Mouse (Mus musculus) brain, embryonic 14.5 days (tissue): Measurements from ENCODE around the gene Slc7a7. TPM values are rescaled to one million over a fixed set of nuclear protein-coding genes. Genes with fewer than 3 reads are reported as not detected.

Source experiments
- DNase-seq: peaks from one replicate; pipeline ENCODE4 v3.0.0-alpha.2; 2011; ENCODE audit warnings: low read depth
- CTCF ChIP-seq: fragments of 200-500 bp; IDR thresholded peaks from 2 replicates; pipeline ENCODE4 v1.5.1; 2012; ENCODE audit warnings: inconsistent platforms, mild to moderate bottlenecking, moderate library complexity, borderline replicate concordance; ENCODE audit not compliant: insufficient read depth, insufficient read length; ENCODE audit errors: extremely low read depth
- POLR2A ChIP-seq: fragments of 200-500 bp; IDR thresholded peaks from 2 replicates; pipeline ENCODE4 v1.6.1; 2012; ENCODE audit warnings: mild to moderate bottlenecking, inconsistent platforms, borderline replicate concordance; ENCODE audit not compliant: poor library complexity, insufficient read depth, insufficient read length, severe bottlenecking; ENCODE audit errors: extremely low read depth
- polyA plus RNA-seq: library from polyadenylated mRNA; depleted of rRNA; stranded (reverse); fragments of >200 nt; gene quantifications from 2 replicates; pipeline ENCODE4 v1.2.3, GENCODE M21; 2012; rRNA removed

The Slc7a7 gene
- polyA plus RNA-seq, 1 experiment: 7.2 TPM

DNA sequence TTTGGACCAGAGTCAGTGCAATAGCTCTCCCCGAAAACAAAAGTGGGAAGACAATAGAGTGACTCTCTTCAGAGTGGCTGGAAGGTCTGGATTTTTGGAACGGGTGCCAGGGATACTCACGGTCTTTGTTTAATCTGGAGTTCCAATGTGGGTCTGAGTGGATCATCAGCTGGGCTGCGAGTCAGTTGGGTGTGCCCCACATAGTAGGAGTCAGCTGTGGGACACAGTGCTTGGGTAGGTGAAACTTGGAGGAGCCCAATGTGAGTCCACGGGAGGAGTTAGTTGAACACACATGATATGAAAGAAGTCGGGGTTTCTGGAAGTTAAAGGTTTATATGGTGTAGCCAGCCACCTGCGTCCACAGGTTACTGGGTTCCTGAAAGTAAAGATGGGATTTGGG, 76.7 kb downstream of the Slc7a7 start:
- TF ChIP-seq CTCF (no peak), POLR2A (no peak)
- DNase-seq: no peak

GRCm38 (mm10) chr14:54333452-54334189, 84.0 kb downstream of the Slc7a7 start:
- DNase-seq: peak; percentile 46
- TF ChIP-seq CTCF (no peak), POLR2A (no peak)

GRCm38 (mm10) chr14:54332176-54333074, 85.2 kb downstream of the Slc7a7 start:
- TF ChIP-seq POLR2A (no peak), CTCF (no peak)
- peak; percentile 91 for DNase-seq

DNA sequence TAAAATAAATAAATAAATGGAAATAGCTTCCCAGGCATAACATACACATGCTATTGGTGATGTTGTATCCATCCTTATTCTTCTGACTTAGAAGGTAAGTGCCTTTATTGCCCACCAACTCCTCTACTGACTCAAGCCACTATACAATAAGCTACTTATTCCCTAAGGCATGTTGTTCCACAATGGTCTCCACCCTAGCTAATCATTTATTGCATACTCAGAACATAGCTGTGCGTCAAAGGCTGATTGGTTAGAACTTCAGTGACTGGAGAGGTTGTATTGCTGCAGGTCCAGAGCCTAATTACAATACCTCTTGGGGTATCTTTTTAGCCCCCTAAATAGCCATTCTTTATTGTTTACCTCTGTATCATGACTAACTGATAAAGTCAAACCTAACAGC, 86.4 kb downstream of the Slc7a7 start:
- TF ChIP-seq CTCF: no peak
- no peak for TF ChIP-seq POLR2A

GRCm38 (mm10) chr14:54329201-54329600, 88.4 kb downstream of the Slc7a7 start:
- TF ChIP-seq POLR2A (no peak), CTCF (no peak)
- no peak for DNase-seq

More for the DNA sequence above, 86.4 kb downstream of the Slc7a7 start:
- no peak for DNase-seq

- peak; percentile 9; the same call in 1 of the 2 replicates for TF ChIP-seq CTCF
- TF ChIP-seq POLR2A: no peak
- no peak for DNase-seq
These were observed 89.0 kb downstream of the Slc7a7 start for GRCm38 (mm10) chr14:54328548-54328947.

- no peak for DNase-seq
- TF ChIP-seq CTCF (no peak), POLR2A (no peak)
These were observed 93.1 kb downstream of the Slc7a7 start for GRCm38 (mm10) chr14:54324486-54324885.

DNA sequence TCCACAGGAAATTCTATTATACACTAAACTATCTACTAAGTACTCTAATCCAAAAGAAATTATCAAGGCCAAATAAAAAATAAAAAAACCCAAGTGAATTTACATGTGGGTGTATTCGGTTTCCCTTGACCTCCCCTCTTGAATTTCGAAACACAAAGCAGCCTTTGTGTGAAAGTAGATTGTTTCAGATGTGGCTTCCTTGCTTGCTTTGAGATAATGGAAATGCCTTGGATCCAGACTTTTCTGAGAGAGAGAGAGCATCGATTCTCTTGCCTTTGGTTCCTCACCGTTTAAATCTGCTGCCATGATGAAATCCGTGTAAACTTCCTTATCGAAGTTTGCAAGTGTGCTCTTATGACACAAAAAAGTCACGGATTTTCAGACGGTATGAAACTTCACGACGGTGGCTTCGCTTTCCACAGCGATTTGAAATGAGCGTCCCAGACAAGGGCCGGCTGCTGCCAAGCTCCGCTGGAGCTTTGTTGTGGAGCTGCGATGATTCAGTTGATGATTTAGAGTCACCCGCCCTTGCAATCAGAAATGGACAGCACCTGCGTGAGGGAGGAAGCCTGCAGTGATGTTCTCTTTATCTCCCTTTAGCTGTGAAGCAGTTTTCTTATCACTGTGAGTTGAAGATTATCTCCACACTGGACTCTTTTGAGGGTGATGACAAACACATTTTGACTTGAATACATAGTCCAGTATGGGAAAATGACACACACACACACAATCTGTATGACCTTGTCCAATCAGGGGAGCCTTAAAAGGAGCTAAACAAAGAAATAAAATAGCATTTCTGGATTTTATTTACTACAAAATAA, 95.8 kb downstream of the Slc7a7 start:
- DNase-seq: no peak
- TF ChIP-seq POLR2A (no peak), CTCF (no peak)

Other genes with a start within 250 kb of the Slc7a7 start
- 219 and 329 TPM in 2 replicates for gene Dad1, start 163.7 kb downstream of the Slc7a7 start, polyA plus RNA-seq
- 16.8 and 29.9 TPM in 2 replicates for gene Abhd4, start 163.6 kb downstream of the Slc7a7 start, polyA plus RNA-seq
- not detected in 2 replicates for gene Olfr49, start 132.8 kb downstream of the Slc7a7 start, polyA plus RNA-seq
- gene Oxa1l, start 56.9 kb downstream of the Slc7a7 start, polyA plus RNA-seq: 98.0 and 101 TPM in 2 replicates
- 186 and 230 TPM in 2 replicates for gene Mrpl52, start 9.1 kb upstream of the Slc7a7 start, polyA plus RNA-seq
- 80.4 and 83.8 TPM in 2 replicates for gene Mmp14, start 13.8 kb upstream of the Slc7a7 start, polyA plus RNA-seq
- gene Lrp10, start 46.4 kb upstream of the Slc7a7 start, polyA plus RNA-seq: 39.6 and 41.5 TPM in 2 replicates
- 24.7 and 31.3 TPM in 2 replicates for gene Rem2, start 58.3 kb upstream of the Slc7a7 start, polyA plus RNA-seq
- 88.7 and 95.5 TPM in 2 replicates for gene Prmt5, start 99.7 kb upstream of the Slc7a7 start, polyA plus RNA-seq
- 15.5 and 18.8 TPM in 2 replicates for gene Haus4, start 136.8 kb upstream of the Slc7a7 start, polyA plus RNA-seq
- gene Ajuba, start 159.8 kb upstream of the Slc7a7 start, polyA plus RNA-seq: 17.6 and 17.9 TPM in 2 replicates
- gene 4931414P19Rik, start 188.2 kb upstream of the Slc7a7 start, polyA plus RNA-seq: 12.8 and 14.5 TPM in 2 replicates
- gene Psmb5, start 200.2 kb upstream of the Slc7a7 start, polyA plus RNA-seq: 257 and 335 TPM in 2 replicates
- gene Psmb11, start 203.7 kb upstream of the Slc7a7 start, polyA plus RNA-seq: 0.07 TPM in 1 of 2 replicates, not detected in the other
- gene Gm17606, start 223.2 kb upstream of the Slc7a7 start, polyA plus RNA-seq: not detected in 2 replicates
- gene Cdh24, start 223.6 kb upstream of the Slc7a7 start, polyA plus RNA-seq: 73.5 and 75.5 TPM in 2 replicates